Mouse (Mus musculus) ES-E14 (cell line): ENCODE measurements at regions not wholly inside any gene's neighbourhood (a gene's known extent, or its start where the extent isn't known, plus 50 kb on each side); places are given as distances from the start of the nearest gene placed in this dataset.
A peak's percentile ranks its signal among the peaks of the same experiment; 100 is the strongest.

Experiments
- DNase-seq: peaks from one replicate; pipeline ENCODE4 v3.0.0-alpha.2; 2013; ENCODE audit warnings: low read depth, low spot score
- H3K27ac ChIP-seq: 2 replicates; pipeline ENCODE4 v1.5.1; 2012; ENCODE audit warnings: low read depth, mild to moderate bottlenecking, low read length, moderate library complexity, mixed read lengths; ENCODE audit not compliant: poor library complexity, insufficient read depth, severe bottlenecking
- H3K36me3 ChIP-seq: 2 replicates; pipeline ENCODE4 v1.6.1; 2012; ENCODE audit warnings: mild to moderate bottlenecking, low read length, moderate library complexity, mixed read lengths; ENCODE audit not compliant: control insufficient read depth, poor library complexity, insufficient read depth, severe bottlenecking
- H3K4me1 ChIP-seq, 2 experiments: fragments of 150-350 bp in 1 of 2; sonication (generic) in 1 of 2; 2 replicates each; pipeline ENCODE4 v1.6.1; 2012; ENCODE audit warnings: low read length in 2 of 2, mild to moderate bottlenecking in 1 of 2, mixed read lengths in 1 of 2; ENCODE audit not compliant: control insufficient read depth in 2 of 2, insufficient read depth in 2 of 2, poor library complexity in 1 of 2
- H3K4me3 ChIP-seq, 2 experiments: fragments of 150-350 bp in 1 of 2; sonication (generic) in 1 of 2; 2 replicates each; pipeline ENCODE4 v1.5.1; 2012; ENCODE audit warnings: low read length in 2 of 2, low read depth in 1 of 2, mild to moderate bottlenecking in 1 of 2, mixed read lengths in 1 of 2; ENCODE audit not compliant: insufficient read depth in 1 of 2, poor library complexity in 1 of 2, severe bottlenecking in 1 of 2
- H3K9ac ChIP-seq: 2 replicates; pipeline ENCODE4 v1.6.1; 2012; ENCODE audit warnings: low read depth, mild to moderate bottlenecking, low read length, mixed read lengths; ENCODE audit not compliant: poor library complexity, insufficient read depth, severe bottlenecking
- H3K9me3 ChIP-seq: fragments of 150-350 bp; sonication (generic); 2 replicates; pipeline ENCODE4 v1.6.1; 2012; ENCODE audit warnings: low read depth, mild to moderate bottlenecking, low read length; ENCODE audit not compliant: control insufficient read depth, insufficient read depth
- CHD2 ChIP-seq: IDR thresholded peaks from 2 replicates; pipeline ENCODE4 v1.6.1; 2014; ENCODE audit warnings: mild to moderate bottlenecking, low read depth, low read length, inconsistent platforms
- HCFC1 ChIP-seq: IDR thresholded peaks from 2 replicates; pipeline ENCODE4 v1.6.1; 2012; ENCODE audit warnings: low read length, inconsistent platforms, borderline replicate concordance; ENCODE audit not compliant: insufficient read depth
- MAFK ChIP-seq: IDR thresholded peaks from 2 replicates; pipeline ENCODE4 v1.6.1; 2014; ENCODE audit warnings: mild to moderate bottlenecking, low read depth, low read length, inconsistent platforms; ENCODE audit not compliant: insufficient read depth
- ZC3H11A ChIP-seq: IDR thresholded peaks from 2 replicates; pipeline ENCODE4 v1.6.1; 2012; ENCODE audit warnings: low read depth, mild to moderate bottlenecking, inconsistent platforms, low read length, borderline replicate concordance
- ZNF384 ChIP-seq: IDR thresholded peaks from 2 replicates; pipeline ENCODE4 v1.6.1; 2012; ENCODE audit warnings: low read depth, low read length, inconsistent platforms
- in situ Hi-C, 2 experiments: fragments of 600-800 bp; cut with MboI; formaldehyde crosslinking; loops; one replicate each; pipeline ENCODE4 v1.15.1; 2025; ENCODE audit warnings: low sequenced_read_pairs in 2 of 2, inconsistent platforms in 1 of 2; ENCODE audit not compliant: unreplicated experiment in 2 of 2

- TF ChIP-seq ZNF384 (no peak), CHD2 (no peak), HCFC1 (no peak), ZC3H11A (no peak), MAFK (no peak)
- no peaks in the 10 kb centered on the region for H3K36me3 ChIP-seq
- H3K9me3 ChIP-seq: no peaks in the 10 kb centered on the region
- H3K4me3 ChIP-seq: no peak overlapping the region
- in situ Hi-C loops: no loop called here
- H3K27ac ChIP-seq: no peak overlapping the region
- H3K9ac ChIP-seq: no peak overlapping the region
- no peak for DNase-seq
- no peaks in the 10 kb centered on the region for H3K4me1 ChIP-seq
Observed at GRCm38 (mm10) chr9:24967571-24967970, 121.7 kb upstream of the Gm10181 start.

- no peak for TF ChIP-seq ZC3H11A
- no peak for TF ChIP-seq CHD2
- TF ChIP-seq HCFC1: no peak
- no peak for TF ChIP-seq MAFK
- TF ChIP-seq ZNF384: no peak
- Histone ChIP-seq H3K4me3 (no peak overlapping the region), H3K9me3 (no peaks in the 10 kb centered on the region), H3K27ac (no peak overlapping the region), H3K9ac (no peak overlapping the region), H3K4me1 (no peaks in the 10 kb centered on the region), H3K36me3 (no peaks in the 10 kb centered on the region)
- in situ Hi-C loops: no loop called here
- no peak for DNase-seq
Observed at GRCm38 (mm10) chr9:24974021-24974741, 115.0 kb upstream of the Gm10181 start.

GRCm38 (mm10) chr9:24982796-24983195, 106.4 kb upstream of the Gm10181 start:
- in situ Hi-C loops: loop anchor here in 1 of 2 experiments (25.0 kb wide), 1 partner anchor 220 kb away; the partner anchor contains the start of gene Tbx20
- TF ChIP-seq HCFC1 (no peak), ZC3H11A (peak; percentile 25; the same call in 1 of the 2 replicates), ZNF384 (no peak), MAFK (no peak), CHD2 (no peak)
- no peaks in the 10 kb centered on the region for H3K9me3 ChIP-seq
- H3K4me3 ChIP-seq: no peak overlapping the region
- H3K27ac ChIP-seq: no peak overlapping the region
- peak; percentile 8 for DNase-seq
- no peaks in the 10 kb centered on the region for H3K36me3 ChIP-seq
- no peak overlapping the region for H3K9ac ChIP-seq
- no peaks in the 10 kb centered on the region for H3K4me1 ChIP-seq

- no peak for DNase-seq
- H3K4me3 ChIP-seq: no peak overlapping the region
- no peaks in the 10 kb centered on the region for H3K36me3 ChIP-seq
- no peak overlapping the region for H3K9ac ChIP-seq
- in situ Hi-C loops: loop anchor here in 1 of 2 experiments (25.0 kb wide), 1 partner anchor 232 kb away; the partner anchor contains the start of gene Tbx20
- no peaks in the 10 kb centered on the region for H3K4me1 ChIP-seq
- H3K27ac ChIP-seq: no peak overlapping the region
- no peaks in the 10 kb centered on the region for H3K9me3 ChIP-seq
- TF ChIP-seq HCFC1 (no peak), MAFK (no peak), ZNF384 (no peak), ZC3H11A (no peak)
Observed at GRCm38 (mm10) chr9:24994491-24994890, 94.7 kb upstream of the Gm10181 start.
